Mouse (Mus musculus) mesoderm, embryonic 11.5 days (tissue): ENCODE results near the gene Spred2.

Experiments
- DNase-seq: peaks from one replicate; pipeline ENCODE4 v3.0.0-alpha.2; 2012; ENCODE audit warnings: low read depth, low spot score

Gene Spred2

DNA sequence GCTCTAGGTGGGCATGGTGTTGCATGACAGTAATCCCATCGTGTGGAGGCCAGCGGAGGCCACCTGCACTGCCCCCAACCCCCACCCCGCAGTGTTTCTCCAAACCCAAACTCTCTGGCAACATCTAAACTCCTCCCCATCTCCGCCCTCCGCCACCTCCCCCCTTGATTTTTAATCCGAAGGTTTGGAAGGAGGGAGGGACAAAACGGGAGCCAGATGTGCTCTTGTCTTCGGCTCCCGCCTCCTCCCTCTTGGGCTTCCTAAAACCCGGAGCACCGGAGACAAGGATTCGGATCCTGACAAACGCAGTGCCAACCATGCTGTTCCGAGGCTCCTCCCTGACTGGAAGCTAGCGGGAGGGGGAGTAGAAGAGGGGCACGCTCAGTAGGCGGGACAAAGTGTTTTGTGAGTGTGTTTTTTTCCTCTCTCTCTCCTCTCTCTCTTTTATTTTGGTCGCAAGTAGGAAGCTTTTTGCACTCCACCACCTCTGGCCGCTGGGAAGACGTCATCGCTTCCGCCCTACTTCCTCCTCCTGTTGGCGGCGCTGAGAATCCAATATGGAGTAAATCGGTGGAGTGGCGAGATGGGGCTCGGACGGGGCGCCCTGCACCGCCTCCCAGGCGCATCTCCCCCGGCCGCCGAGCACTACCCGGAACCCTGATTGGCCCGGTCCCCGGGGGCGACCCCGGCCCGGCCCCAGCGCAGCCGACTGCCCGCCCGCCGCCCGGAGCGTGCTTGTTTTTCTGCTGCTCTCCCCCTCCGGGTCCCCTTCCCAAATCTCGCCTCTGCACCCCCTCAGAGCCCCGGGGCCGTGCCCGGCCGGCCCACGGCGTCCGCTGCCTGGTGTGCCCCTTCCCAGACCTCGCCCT lies at the start of gene Spred2:
Spred2 (plus strand) TSS at position 488 of the 869 bp plus-strand sequence.
- peak; percentile 93 for DNase-seq

DNA sequence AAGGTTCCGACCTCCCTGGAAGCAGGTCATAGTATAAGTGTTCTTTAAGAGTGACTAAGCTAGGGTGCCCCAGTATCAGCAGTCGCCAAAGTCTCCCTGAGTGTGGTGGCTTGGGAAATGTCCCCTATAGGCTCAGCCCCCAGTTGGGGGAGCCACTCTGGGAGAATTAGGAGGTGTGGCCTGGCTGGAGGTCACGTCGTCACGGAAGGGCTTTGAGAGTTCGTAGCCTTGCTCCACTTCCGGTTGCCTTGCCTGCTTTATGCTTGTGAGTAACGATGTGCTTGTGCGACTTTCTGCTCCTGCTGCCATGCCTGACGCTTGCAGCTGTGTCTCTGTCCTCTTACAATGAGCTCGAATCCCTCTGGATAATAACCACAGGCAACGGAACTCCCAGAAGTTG lies 48.6 kb upstream of the Spred2 start:
- DNase-seq, result no peak

DNA sequence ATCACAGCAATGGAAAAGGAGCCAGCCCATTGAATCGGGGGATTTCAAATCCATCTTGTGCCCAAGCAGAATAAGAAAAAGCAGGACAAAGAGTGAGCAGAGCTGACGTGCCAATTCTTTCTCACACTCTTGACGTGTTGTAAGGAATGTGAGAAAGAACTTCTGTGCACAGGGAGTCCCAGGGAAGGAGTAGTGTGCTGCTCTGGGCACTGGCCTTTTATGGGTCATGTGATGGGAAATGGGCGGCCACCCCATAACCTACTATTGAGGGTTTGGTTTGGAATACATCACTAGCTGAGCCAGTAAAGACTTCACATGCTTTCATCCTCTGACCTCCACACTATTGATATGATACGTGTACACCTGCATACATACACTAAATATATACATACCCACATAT lies 48.2 kb upstream of the Spred2 start:
- no peak for DNase-seq

DNA sequence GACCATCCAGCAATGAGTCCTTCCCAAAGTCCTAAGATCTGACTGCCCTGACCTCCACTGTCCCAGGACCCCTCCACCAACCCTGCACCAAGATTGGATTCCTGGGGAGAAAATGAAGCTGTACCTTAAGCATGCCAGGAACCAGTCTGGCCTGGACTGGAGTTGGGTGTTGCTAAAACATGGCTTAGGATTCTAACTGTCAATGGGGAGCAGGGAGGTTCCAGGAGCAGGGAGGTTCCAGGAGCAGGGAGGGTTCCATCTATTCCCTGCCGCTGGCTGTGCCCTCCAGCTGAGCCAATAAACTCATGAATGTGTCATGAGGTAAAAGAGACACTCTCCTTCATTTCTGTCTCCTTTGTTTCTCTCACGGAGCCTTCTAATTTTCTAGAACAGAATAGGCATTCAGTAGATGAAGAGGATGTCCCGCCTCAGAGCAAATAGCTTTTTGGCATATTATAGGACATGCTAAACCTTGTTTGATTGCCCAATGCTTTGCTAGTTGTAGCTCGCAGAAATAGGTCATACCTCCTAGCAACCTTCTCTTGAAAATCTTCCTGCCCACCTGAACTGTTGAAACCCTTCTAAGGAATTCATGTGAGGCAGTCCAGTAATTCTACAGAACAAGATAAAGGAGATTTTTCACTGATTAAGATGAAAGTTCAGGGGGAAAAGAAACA lies 46.8 kb upstream of the Spred2 start:
- peak; percentile 23 for DNase-seq

DNA sequence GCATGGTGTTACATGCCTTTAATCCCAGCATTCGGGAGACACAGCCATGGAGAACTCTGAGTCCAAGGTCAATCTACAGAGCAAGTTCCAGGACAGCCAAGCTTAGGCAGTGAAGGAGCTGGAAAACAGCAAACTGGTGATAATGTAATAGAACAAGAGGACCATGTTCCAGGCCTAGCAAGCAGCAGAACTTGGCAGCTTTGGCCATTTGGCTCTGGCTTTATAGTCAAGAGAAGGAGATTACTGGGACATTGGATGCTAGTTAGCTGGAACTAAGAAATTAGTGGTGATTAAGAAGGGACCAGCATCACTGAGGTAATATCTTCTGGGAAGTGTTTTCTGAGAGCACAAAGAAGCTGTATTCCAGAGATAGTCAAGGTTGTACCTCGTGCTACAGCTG lies 42.8 kb upstream of the Spred2 start:
- no peak for DNase-seq

DNA sequence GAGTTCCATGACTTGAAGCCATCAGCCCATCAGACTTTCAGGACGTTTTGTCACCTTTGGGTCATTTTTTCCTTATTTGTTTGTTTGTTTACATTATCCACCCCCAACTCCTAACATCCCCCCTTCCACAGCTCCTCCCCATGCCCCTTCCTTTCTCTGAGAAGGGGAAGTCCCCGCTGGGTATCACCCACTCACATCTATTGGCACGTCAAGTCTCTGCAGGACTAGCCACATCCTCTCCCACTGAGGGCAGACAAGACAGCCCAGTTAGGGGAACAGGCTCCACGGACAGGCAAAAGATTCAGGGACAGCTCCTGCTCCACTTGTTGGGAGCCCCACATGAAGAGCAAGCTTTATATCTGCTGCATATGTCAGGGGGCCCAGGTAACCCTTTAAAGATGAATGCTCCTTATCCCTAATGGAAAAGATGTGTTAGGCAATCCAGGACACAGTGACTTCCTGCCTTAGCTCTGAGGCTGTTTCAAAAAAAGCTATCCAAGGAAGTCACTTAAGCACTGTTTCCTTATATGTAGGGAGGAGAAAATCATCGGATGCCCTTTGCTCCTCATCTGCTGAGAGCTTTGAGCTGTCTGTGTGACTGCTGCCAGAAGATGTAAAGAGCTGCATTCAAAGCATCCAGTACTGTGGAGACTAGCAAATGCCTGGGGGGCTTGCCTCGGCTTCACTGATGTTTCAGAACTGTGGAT lies 33.3 kb upstream of the Spred2 start:
- DNase-seq, result no peak

DNA sequence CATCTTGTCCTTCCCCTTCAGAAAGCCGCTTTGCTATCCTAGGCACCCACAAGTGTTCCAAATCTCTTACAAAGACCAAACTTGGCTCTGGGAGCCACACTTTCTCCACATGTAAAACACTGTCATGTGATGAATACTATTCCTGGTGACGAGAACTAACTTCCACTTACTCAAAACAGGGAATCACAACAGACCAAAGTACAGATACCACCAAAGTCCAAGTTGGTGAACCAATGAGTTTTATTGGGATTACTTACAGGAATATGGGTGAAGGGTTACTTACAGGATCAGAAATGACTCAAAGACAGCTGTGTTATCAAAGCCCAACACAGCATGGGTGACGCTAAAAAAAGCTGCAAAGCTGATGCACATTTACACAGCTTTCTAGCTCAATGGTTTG lies 30.9 kb upstream of the Spred2 start:
- DNase-seq, result no peak

DNA sequence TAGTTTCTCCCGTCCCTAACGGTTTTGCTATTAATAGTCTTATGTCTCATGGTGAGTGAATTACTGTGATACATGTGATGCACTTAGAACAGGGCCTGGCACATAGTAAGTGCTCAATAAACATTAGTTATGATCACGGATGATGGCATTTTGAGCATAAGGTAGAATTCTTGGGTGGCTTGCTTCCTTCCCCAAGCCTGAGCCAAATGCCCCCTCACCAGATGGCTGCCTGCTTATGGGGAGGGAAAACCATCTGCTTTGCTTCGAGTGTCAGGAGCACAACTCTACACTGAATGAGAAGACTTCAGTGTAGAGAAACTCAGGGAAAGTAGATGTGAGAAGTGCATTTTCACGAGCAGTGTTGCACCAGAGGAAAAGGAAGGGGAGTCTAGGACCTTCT lies 24.6 kb upstream of the Spred2 start:
- no peak for DNase-seq

DNA sequence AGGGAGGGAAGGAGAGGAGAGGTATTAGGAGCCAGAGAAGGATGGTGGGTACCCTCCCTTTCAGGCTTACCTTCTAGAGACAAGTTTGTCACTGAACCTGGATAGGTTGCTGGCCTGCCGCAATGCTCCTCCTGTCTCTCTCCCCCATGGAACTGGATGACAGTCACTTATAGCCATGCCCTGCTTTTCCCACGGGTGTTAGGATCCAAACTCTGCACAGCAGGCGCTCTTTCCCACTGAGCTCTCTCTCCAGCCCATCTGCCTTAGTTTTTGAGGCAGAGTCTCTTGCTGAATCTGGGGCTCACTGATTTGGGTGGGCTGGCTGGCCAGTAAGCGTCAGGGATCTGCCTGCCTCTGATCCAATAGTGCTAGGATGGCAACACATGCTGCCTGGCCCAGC lies 23.5 kb upstream of the Spred2 start:
- no peak for DNase-seq

DNA sequence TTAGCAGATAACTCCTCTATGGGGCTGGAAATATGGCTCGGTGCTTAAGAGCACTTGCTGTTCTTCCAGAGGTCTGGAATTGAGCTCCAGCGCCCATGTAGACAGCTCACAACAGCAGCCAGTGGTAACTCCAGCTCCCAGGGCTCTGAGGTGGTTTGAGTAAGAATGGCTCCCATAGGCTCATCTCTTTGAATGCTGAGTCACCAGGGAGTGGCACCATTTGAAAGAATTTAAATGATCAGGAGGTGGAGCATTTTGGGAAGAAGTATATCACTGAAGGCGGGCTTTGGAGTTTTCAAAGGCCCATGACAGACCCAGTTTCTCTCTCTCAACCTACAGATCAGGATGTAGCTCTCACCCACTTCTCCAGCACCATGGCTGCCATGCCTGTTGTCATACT lies 13.0 kb upstream of the Spred2 start:
- DNase-seq, result no peak

DNA sequence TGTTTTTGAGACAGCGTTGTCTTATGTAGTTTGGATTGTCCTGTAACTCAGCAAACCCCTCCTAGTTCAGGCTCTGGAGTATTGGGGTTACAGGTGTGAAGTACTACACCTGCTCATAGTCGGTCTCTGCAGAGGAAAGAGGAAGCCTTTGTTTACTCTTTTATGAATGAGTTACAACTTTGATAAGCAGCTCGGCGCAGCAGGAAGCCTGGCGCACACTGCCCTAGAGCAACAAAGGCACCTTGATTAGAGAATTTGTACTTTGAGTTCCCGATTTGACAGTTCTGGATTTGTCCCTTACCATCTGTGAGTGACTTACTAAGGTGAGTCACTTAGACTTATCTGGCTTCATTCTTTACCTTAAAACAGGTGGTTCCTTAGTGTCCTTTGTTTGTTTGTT lies 12.0 kb upstream of the Spred2 start:
- DNase-seq, result no peak

DNA sequence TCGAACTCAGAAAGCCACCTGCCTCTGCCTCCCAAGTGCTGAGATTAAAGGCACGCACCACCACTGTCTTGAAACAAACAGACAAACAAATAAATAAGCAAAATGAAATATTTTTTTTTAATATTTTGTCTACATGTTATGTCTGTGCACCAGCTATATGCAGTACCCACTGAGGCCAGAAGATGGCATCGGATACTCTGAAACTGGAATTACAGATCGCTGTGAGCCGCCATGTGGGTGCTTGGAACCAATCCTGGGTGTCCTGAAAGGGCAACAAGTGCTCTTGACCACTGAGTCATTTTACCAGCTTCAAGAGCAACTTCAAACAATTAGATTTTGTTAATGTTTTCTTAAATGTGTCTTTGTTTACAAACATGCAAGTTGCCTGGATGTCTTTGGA lies 11.5 kb upstream of the Spred2 start:
- DNase-seq, result no peak

DNA sequence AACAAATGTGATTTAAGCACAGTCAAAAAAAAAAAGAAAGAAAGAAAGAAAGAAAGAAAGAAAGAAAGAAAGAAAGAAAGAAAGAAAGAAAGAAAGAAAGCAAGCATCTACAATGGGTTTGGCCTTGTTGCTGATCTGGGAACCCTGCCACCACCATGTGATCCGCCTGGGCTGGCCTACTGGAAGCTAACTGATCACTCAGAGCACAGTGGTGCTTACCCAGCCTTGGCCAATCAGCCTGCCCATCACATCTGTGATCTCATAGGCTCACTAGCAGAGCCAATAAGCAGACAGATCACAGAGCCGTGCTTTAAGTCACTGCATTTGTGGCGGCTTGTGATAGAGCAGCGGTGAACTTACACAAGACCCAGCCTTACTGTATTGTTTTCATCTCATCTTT lies 10.4 kb upstream of the Spred2 start:
- no peak for DNase-seq

DNA sequence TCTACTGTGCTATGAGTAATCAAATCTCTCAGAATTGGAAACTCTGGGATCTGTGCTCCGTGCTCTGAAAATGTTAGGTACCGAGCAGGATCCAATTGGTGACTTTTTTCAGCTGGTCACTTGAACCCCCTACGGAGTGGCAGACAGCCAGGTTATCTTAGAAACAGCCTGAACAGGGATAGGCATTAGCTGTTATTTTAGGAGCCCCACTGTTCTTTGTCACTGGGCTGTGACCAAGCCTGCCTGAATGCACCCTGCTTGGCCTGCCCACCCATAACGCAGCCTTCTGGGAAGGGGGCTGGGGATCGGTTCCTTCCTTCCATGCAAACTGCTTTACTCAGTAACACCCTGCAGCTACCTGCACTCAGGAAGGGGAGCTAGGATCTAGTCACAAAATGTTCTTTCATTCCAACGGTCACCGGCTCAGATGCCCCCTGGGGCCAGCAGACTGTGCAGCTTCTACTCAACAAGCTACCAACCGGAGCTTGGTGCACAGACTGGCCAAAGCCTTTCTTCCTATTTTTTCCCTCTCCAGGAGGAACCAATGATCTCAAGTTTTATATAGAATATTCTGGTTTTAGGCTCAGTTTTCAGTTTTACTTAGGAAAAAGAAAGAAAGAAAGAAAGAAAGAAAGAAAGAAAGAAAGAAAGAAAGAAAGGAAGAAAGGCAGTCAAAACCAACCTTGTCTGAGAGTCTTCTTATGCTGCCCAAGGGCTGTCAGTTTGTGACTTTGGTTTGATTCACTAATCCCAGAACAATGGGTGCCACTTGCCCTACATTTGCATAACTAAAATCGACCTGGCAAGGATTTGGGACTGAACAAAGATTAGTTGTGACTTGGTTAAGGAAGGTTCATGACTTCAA lies 6.6 kb upstream of the Spred2 start:
- no peak for DNase-seq

DNA sequence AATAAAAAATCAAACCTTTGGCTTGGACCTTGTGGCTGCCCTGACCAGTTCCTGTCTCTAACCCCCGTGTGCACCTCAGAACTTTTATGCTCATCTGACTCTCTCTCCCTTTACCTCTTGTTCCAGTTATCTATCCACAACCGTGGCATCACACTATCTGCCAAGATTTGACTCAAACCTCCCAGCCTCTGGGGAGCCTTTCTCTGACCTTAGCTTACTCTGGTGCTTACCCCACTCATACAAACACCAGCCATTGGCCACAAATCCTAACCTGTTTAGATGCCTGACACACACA lies 6.0 kb upstream of the Spred2 start:
- DNase-seq, result no peak

DNA sequence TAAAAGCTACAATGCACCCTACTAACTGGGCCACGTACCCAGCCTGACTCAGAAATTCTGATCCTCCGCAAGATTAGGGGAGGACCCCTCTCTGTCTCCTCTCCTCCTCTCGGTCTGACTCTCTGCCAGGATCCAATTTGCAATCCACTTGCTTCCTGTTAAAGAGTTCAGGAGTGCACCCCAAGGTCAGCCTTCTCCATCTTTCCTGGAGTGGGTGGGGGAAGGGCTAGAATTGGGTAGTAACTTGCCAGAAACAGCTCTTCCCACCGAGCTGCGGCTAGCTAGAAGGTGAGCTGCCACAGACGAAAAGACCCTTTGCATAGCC lies 4.8 kb upstream of the Spred2 start:
- peak; percentile 52 for DNase-seq

DNA sequence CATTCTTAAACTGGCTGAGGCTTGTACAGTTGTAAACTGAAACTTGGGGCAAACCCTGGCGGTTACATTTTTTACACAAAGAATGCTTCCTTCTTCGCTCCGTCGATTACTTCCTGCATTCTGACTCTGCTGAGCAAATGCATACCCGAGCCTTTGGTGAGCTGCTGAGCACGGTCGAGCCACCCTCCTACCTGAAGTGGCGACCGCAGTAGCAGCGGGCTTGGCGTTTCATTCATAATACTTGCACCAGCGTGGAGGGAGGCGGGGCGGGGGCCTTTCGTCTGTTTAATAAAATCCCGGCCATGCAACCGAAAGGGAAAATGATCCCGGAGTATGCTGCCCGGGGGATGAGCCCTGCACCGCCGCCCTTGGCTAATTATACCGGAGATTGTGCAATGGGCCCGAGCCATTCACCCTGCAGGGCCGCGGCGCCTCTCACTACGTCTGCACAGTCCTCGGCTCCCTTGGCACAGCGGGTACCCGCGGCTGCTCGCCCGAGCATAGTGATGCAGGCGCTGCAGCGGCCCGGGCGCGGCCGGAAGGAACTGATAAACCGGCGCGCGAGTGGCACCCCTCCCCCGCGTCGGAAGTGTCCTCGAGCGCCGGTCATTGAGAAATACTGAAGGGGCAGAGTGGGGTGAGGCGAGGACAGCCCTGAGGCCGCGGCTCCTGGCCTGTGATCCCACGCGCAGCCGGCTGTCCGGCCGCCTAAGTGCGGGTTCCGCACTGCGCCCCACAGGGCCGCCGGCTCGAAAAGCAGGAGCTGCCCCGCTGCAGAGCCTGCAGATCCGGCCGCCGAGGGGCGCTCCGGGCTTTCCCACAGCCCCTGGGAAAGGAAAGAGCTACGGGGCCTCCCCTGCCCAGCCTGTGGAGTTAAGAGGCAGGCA lies 4.1 kb upstream of the Spred2 start:
- DNase-seq, result peak; percentile 87

DNA sequence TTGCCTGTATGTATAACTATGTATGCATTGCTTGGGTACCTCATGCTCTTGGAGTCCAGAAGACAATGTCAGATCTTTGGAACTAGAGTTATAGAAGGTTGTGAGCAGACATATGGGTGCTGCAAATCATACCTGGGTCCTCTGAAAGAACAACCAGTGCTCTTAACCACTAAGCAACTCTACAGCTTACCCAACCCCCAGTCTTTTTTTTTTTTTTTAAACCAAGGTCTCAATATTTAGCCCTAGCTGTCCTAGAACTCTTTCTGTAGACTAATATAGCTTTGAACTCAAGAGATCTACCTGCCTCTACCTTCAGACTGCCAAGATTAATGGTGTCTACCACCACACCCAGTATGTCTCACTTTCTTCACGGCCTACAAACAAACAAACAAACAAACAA lies 2.5 kb upstream of the Spred2 start:
- no peak for DNase-seq

DNA sequence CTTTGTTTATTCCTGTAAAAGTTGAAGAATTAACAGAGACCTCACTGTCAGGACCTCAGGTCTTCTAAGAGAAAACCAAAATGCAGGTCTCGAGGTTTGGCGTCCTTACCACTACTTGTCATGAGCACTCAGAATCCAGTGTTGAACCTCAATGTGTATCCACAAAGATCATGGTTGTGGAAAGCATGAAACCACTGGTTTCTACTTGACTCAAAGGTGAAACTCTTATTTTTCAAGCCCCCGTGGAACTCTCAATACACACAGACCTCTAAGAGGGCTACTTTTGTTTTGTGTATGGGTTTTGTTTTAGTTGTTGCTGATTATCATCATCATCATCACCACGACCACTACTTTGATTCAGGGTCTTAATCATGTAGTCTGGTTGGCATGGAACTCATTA lies 2.0 kb upstream of the Spred2 start:
- no peak for DNase-seq

DNA sequence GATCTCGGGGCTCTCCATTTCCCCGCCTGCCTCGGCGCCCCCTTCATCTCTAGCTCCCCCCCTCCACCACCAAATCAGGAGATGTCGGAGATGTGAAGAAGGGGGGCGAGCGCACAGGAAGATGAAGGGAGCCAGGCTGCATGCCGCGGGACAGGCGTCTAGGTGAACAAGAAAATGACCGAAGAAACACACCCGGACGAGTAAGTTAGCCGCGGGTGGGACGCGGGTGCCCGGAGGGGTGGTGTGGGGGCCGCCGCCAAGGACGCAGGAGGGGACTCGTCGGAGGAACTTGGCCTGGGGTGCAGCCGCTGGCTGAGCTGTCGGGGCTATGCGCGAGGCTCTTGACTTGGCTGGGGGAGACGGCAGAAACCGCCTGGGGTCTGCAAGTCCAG lies 578 bp downstream of the Spred2 start:
- DNase-seq, result no peak
